Mouse (Mus musculus) CH12.LX (cell line): Measurements from ENCODE around the gene Ptgis. TPM values are rescaled to one million over a fixed set of nuclear protein-coding genes. Genes with fewer than 3 reads are reported as not detected.

Experiments
- DNase-seq: peaks from one replicate; pipeline ENCODE4 v3.0.0-alpha.2; 2013; ENCODE audit errors: extremely low read depth
- H3K27ac ChIP-seq: 2 replicates; pipeline ENCODE4 v1.5.1; 2012; ENCODE audit warnings: low read depth, mild to moderate bottlenecking, control low read depth, moderate library complexity; ENCODE audit not compliant: insufficient read depth
- H3K27me3 ChIP-seq: replicated peaks from 2 replicates; pipeline ENCODE3; 2012; ENCODE audit warnings: inconsistent platforms
- H3K36me3 ChIP-seq, 2 experiments: replicated peaks in 1 of 2; 2 replicates each; pipeline versions ENCODE3 to v1.6.1; 2012; ENCODE audit warnings: inconsistent platforms in 1 of 2, low read length in 1 of 2, mild to moderate bottlenecking in 1 of 2, mixed read lengths in 1 of 2, moderate library complexity in 1 of 2; ENCODE audit not compliant: control insufficient read depth in 1 of 2, insufficient read depth in 1 of 2
- H3K4me1 ChIP-seq, 2 experiments: 2 replicates each; pipeline ENCODE4 v1.6.1; 2012; ENCODE audit warnings: inconsistent platforms in 1 of 2, moderate library complexity in 1 of 2; ENCODE audit not compliant: insufficient read depth in 2 of 2, control insufficient read depth in 1 of 2
- H3K4me2 ChIP-seq: 2 replicates; pipeline ENCODE4 v1.6.1; 2012; ENCODE audit warnings: low read depth, mild to moderate bottlenecking, control low read depth; ENCODE audit not compliant: poor library complexity, insufficient read depth, severe bottlenecking
- H3K4me3 ChIP-seq, 3 experiments: fragments of 150-350 bp in 1 of 3; sonication (generic) in 1 of 3; replicated peaks in 1 of 3; 2 replicates each; pipeline versions ENCODE3 to v1.5.1; 2011 to 2012; ENCODE audit warnings: low read depth in 2 of 3, low read length in 2 of 3, mild to moderate bottlenecking in 2 of 3, moderate library complexity in 2 of 3, control low read depth in 1 of 3, improper control_type of control experiment in 1 of 3, inconsistent platforms in 1 of 3, mixed read lengths in 1 of 3; ENCODE audit not compliant: poor library complexity in 1 of 3
- H3K79me2 ChIP-seq: replicated peaks from 2 replicates; pipeline ENCODE4 v1.6.1; 2012; ENCODE audit warnings: mild to moderate bottlenecking, moderate library complexity; ENCODE audit not compliant: control insufficient read depth, poor library complexity, insufficient read depth, severe bottlenecking; ENCODE audit errors: extremely low read depth
- H3K9ac ChIP-seq: 2 replicates; pipeline ENCODE4 v1.6.1; 2012; ENCODE audit warnings: low read depth, mild to moderate bottlenecking, control low read depth, moderate library complexity; ENCODE audit not compliant: insufficient read depth
- H3K9me3 ChIP-seq: replicated peaks from 2 replicates; pipeline ENCODE3; 2012; ENCODE audit warnings: low read length, inconsistent platforms, mixed read lengths
- BHLHE40 ChIP-seq: IDR thresholded peaks from 2 replicates; pipeline ENCODE4 v1.6.1; 2011; ENCODE audit warnings: mild to moderate bottlenecking, low read depth, low read length, improper control_type of control experiment
- CHD1 ChIP-seq: IDR thresholded peaks from 2 replicates; pipeline ENCODE4 v1.6.1; 2012; ENCODE audit warnings: low read depth, low read length, improper control_type of control experiment, inconsistent platforms
- CTCF ChIP-seq, 2 experiments: IDR thresholded peaks in 1 of 2; conservative IDR thresholded peaks in 1 of 2; 2 replicates each; pipeline ENCODE4 v1.5.1; 2011 to 2012; ENCODE audit warnings: low read depth in 2 of 2, low read length in 2 of 2, improper control_type of control experiment in 1 of 2, inconsistent platforms in 1 of 2, mild to moderate bottlenecking in 1 of 2, moderate library complexity in 1 of 2
- E2F4 ChIP-seq: IDR thresholded peaks from 2 replicates; pipeline ENCODE4 v1.6.1; 2011; ENCODE audit warnings: low read depth, low read length, improper control_type of control experiment; ENCODE audit not compliant: insufficient replicate concordance
- ELF1 ChIP-seq: IDR thresholded peaks from 2 replicates; pipeline ENCODE4 v1.6.1; 2014; ENCODE audit warnings: low read depth, mild to moderate bottlenecking, inconsistent platforms, low read length, improper control_type of control experiment
- EP300 ChIP-seq: IDR thresholded peaks from 2 replicates; pipeline ENCODE4 v1.6.1; 2011; ENCODE audit warnings: low read length, improper control_type of control experiment
- ETS1 ChIP-seq: conservative IDR thresholded peaks from 2 replicates; pipeline ENCODE4 v1.6.1; 2012; ENCODE audit warnings: low read depth, mild to moderate bottlenecking, inconsistent platforms, low read length, improper control_type of control experiment, moderate library complexity
- IRF4 ChIP-seq: IDR thresholded peaks from 2 replicates; pipeline ENCODE4 v1.6.1; 2014; ENCODE audit warnings: low read depth, mild to moderate bottlenecking, inconsistent platforms, low read length, improper control_type of control experiment
- JUN ChIP-seq: IDR thresholded peaks from 2 replicates; pipeline ENCODE4 v1.6.1; 2011; ENCODE audit warnings: low read depth, mild to moderate bottlenecking, low read length, improper control_type of control experiment, moderate library complexity; ENCODE audit not compliant: insufficient read depth
- JUND ChIP-seq: conservative IDR thresholded peaks from 2 replicates; pipeline ENCODE4 v1.6.1; 2011; ENCODE audit warnings: low read depth, low read length, improper control_type of control experiment
- MAFK ChIP-seq: IDR thresholded peaks from 2 replicates; pipeline ENCODE4 v1.6.1; 2011; ENCODE audit warnings: low read length, improper control_type of control experiment; ENCODE audit not compliant: insufficient replicate concordance
- MAZ ChIP-seq: IDR thresholded peaks from 2 replicates; pipeline ENCODE4 v1.6.1; 2012; ENCODE audit warnings: low read depth, mild to moderate bottlenecking, inconsistent platforms, low read length, improper control_type of control experiment, moderate library complexity
- MEF2A ChIP-seq: IDR thresholded peaks from 2 replicates; pipeline ENCODE4 v1.6.1; 2014; ENCODE audit warnings: low read depth, mild to moderate bottlenecking, inconsistent platforms, low read length, improper control_type of control experiment, borderline replicate concordance
- MXI1 ChIP-seq: IDR thresholded peaks from 2 replicates; pipeline ENCODE4 v1.6.1; 2011; ENCODE audit warnings: mild to moderate bottlenecking, low read depth, low read length, improper control_type of control experiment
- MYC ChIP-seq: IDR thresholded peaks from 2 replicates; pipeline ENCODE4 v1.6.1; 2011; ENCODE audit warnings: low read depth, mild to moderate bottlenecking, improper control_type of control experiment, low read length
- NRF1 ChIP-seq: IDR thresholded peaks from 2 replicates; pipeline ENCODE4 v1.6.1; 2014; ENCODE audit warnings: low read depth, mild to moderate bottlenecking, inconsistent platforms, low read length, improper control_type of control experiment, moderate library complexity
- POLR2A ChIP-seq: IDR thresholded peaks from 2 replicates; pipeline ENCODE4 v1.6.1; 2011; ENCODE audit warnings: low read depth, mild to moderate bottlenecking, improper control_type of control experiment, low read length
- POLR2AphosphoS2 ChIP-seq: IDR thresholded peaks from 2 replicates; pipeline ENCODE4 v1.6.1; 2011; ENCODE audit warnings: low read depth, low read length, improper control_type of control experiment
- RAD21 ChIP-seq: IDR thresholded peaks from 2 replicates; pipeline ENCODE4 v1.6.1; 2011; ENCODE audit warnings: low read depth, mild to moderate bottlenecking, low read length, improper control_type of control experiment, moderate library complexity
- SIN3A ChIP-seq: IDR thresholded peaks from 2 replicates; pipeline ENCODE4 v1.6.1; 2012; ENCODE audit warnings: low read length, improper control_type of control experiment, inconsistent platforms
- SMC3 ChIP-seq: IDR thresholded peaks from 2 replicates; pipeline ENCODE4 v1.6.1; 2011; ENCODE audit warnings: low read depth, low read length, improper control_type of control experiment
- TCF12 ChIP-seq: IDR thresholded peaks from 2 replicates; pipeline ENCODE4 v1.6.1; 2014; ENCODE audit warnings: low read depth, mild to moderate bottlenecking, inconsistent platforms, low read length, improper control_type of control experiment
- UBTF ChIP-seq: IDR thresholded peaks from 2 replicates; pipeline ENCODE4 v1.6.1; 2012; ENCODE audit warnings: low read depth, mild to moderate bottlenecking, inconsistent platforms, low read length, improper control_type of control experiment, moderate library complexity
- USF1 ChIP-seq: IDR thresholded peaks from 2 replicates; pipeline ENCODE4 v1.6.1; 2014; ENCODE audit warnings: low read depth, mild to moderate bottlenecking, inconsistent platforms, low read length, improper control_type of control experiment
- ZC3H11A ChIP-seq: IDR thresholded peaks from 2 replicates; pipeline ENCODE4 v1.6.1; 2012; ENCODE audit warnings: low read depth, mild to moderate bottlenecking, inconsistent platforms, low read length, improper control_type of control experiment
- ZKSCAN1 ChIP-seq: IDR thresholded peaks from 2 replicates; pipeline ENCODE4 v1.6.1; 2012; ENCODE audit warnings: low read depth, inconsistent platforms, low read length, improper control_type of control experiment, borderline replicate concordance
- ZMIZ1 ChIP-seq: IDR thresholded peaks from 2 replicates; pipeline ENCODE4 v1.6.1; 2012; ENCODE audit warnings: low read depth, mild to moderate bottlenecking, inconsistent platforms, low read length, improper control_type of control experiment
- dilution Hi-C: fragments of 300-500 bp; cut with MboI; formaldehyde crosslinking; loops from 2 replicates; pipeline ENCODE4 v1.14.3; 2020; ENCODE audit warnings: low sequenced_read_pairs; ENCODE audit not compliant: extremely low pct_unique_long_range_greater_than_20kb, extremely low pct_ligation_motif_present
- in situ Hi-C: fragments of 300-500 bp; cut with MboI; formaldehyde crosslinking; loops from 3 replicates; pipeline ENCODE4 v1.14.3; 2019; ENCODE audit warnings: low sequenced_read_pairs, low pct_ligation_motif_present, low pct_unique_long_range_greater_than_20kb, mixed read lengths
- polyA plus RNA-seq: library from polyadenylated mRNA; unstranded; fragments of >175 nt; gene quantifications from 2 replicates; pipeline ENCODE4 v1.2.1, GENCODE M21; 2012; ENCODE audit warnings: low read depth; ENCODE audit not compliant: insufficient read length
- total RNA-seq, 2 experiments: library from RNA; depleted of rRNA; stranded (reverse); fragments of 300-350 nt in 1 of 2; fragments of >200 nt in 1 of 2; gene quantifications; 2 replicates each; pipeline ENCODE4 v1.2.3; 2012 to 2014

Gene Ptgis
- total and polyA plus RNA-seq, 3 experiments = 7.0 to 15.9 (median 13.4) TPM

GRCm38 (mm10) chr2:167219154-167219775 is 21.1 kb downstream of the Ptgis start:
- in situ Hi-C loops = loop anchor here (5.0 kb wide), 1 partner anchor 107 kb away; no protein-coding TSS in a partner anchor
- no peaks in the 10 kb centered on the region for H3K27me3 ChIP-seq
- H3K9me3 ChIP-seq = peaks cover 2% of the 10 kb centered on the region
- dilution Hi-C loops = no loop called here
- no peaks in the 10 kb centered on the region for H3K79me2 ChIP-seq
- H3K9ac ChIP-seq = no peak overlapping the region
- no peak overlapping the region for H3K4me2 ChIP-seq
- H3K27ac ChIP-seq = no peak overlapping the region
- no peak overlapping the region for H3K4me3 ChIP-seq
- TF ChIP-seq MAFK = no peak
- TF ChIP-seq ELF1 = no peak
- no peak for TF ChIP-seq POLR2AphosphoS2
- TF ChIP-seq NRF1 = no peak
- TF ChIP-seq ZC3H11A = peak; percentile 60
- no peak for TF ChIP-seq EP300
- peak; percentile 77 to 97 for TF ChIP-seq CTCF (conservative IDR thresholded peaks at IDR 0.05 in 1 of 2, IDR thresholded peaks at IDR 0.05 in 1 of 2; ENCODE audit: low read depth in 2 of 2, low read length in 2 of 2)
- TF ChIP-seq E2F4 = no peak
- no peak for TF ChIP-seq USF1
- no peak for TF ChIP-seq ZMIZ1
- no peak for TF ChIP-seq ZKSCAN1
- no peak for TF ChIP-seq POLR2A
- peak; percentile 96 for TF ChIP-seq RAD21
- no peak for TF ChIP-seq TCF12
- TF ChIP-seq SMC3 = peak; percentile 93
- H3K36me3 ChIP-seq = peaks cover 9 to 55% of the 10 kb centered on the region in 2 experiments
- peaks cover 8 to 25% of the 10 kb centered on the region in 2 experiments; a peak in 3 of 4 replicates for H3K4me1 ChIP-seq
- peak; percentile 82 for DNase-seq

GRCm38 (mm10) chr2:167213666-167214065 is 26.7 kb downstream of the Ptgis start:
- Histone ChIP-seq H3K79me2 (no peaks in the 10 kb centered on the region), H3K9ac (no peak overlapping the region), H3K27ac (no peak overlapping the region), H3K27me3 (peaks cover 7% of the 10 kb centered on the region)
- in situ Hi-C loops (loop anchor here (5.0 kb wide), 1 partner anchor 141 kb away; no protein-coding TSS in a partner anchor), dilution Hi-C loops (no loop called here)
- TF ChIP-seq IRF4 (no peak), USF1 (no peak), SIN3A (no peak), NRF1 (no peak), CHD1 (no peak), BHLHE40 (no peak), CTCF (conservative IDR thresholded peaks at IDR 0.05 in 1 of 2, IDR thresholded peaks at IDR 0.05 in 1 of 2; ENCODE audit: low read depth in 2 of 2, low read length in 2 of 2) (no peak), MXI1 (no peak), MAZ (no peak), JUN (no peak), ELF1 (no peak), JUND (no peak), SMC3 (no peak), UBTF (no peak), MAFK (no peak), ETS1 (no peak), EP300 (no peak), MEF2A (no peak), MYC (no peak), ZKSCAN1 (no peak)
- TF ChIP-seq, all 38 proteins: peak for 0
- no peak for DNase-seq
- Histone ChIP-seq H3K4me2 (no peak overlapping the region), H3K9me3 (peaks cover 15% of the 10 kb centered on the region), H3K36me3 (peaks cover 9 to 91% of the 10 kb centered on the region in 2 experiments), H3K4me1 (peaks cover 0 to 8% of the 10 kb centered on the region in 2 experiments; a peak in 1 of 4 replicates), H3K4me3 (no peak overlapping the region)
